Mouse (Mus musculus) heart, embryonic 13.5 days (tissue): ENCODE data around the gene Nr5a2. TPM values are rescaled to one million over a fixed set of nuclear protein-coding genes. Genes with fewer than 3 reads are reported as not detected.

Experiments used
- ATAC-seq: fragments of 200-750 bp; cut with Nextera tagmentation; 2 replicates; pipeline ENCODE4 v1.8.0; 2017; ENCODE audit warnings: moderate TSS enrichment; ENCODE audit not compliant: insufficient number of reproducible peaks, low FRiP score, low TSS enrichment; ENCODE audit errors: extremely low read depth
- H3K27ac ChIP-seq: fragments of 300-500 bp; sonication (generic); replicated peaks from 2 replicates; pipeline ENCODE4 v1.5.1; 2015; ENCODE audit warnings: moderate library complexity, mild to moderate bottlenecking, inconsistent platforms
- H3K27me3 ChIP-seq: fragments of 300-500 bp; sonication (generic); replicated peaks from 2 replicates; pipeline ENCODE4 v1.6.1; 2015; ENCODE audit warnings: mild to moderate bottlenecking, inconsistent platforms
- H3K36me3 ChIP-seq: fragments of 300-500 bp; sonication (generic); 2 replicates; pipeline ENCODE4 v1.6.1; 2015; ENCODE audit warnings: mild to moderate bottlenecking, inconsistent platforms
- H3K4me1 ChIP-seq: fragments of 300-500 bp; sonication (generic); 2 replicates; pipeline ENCODE4 v1.6.1; 2015; ENCODE audit warnings: inconsistent platforms
- H3K4me2 ChIP-seq: fragments of 300-500 bp; sonication (generic); 2 replicates; pipeline ENCODE4 v1.6.1; 2015; ENCODE audit warnings: inconsistent platforms, mild to moderate bottlenecking, moderate library complexity
- H3K4me3 ChIP-seq: fragments of 300-500 bp; sonication (generic); 2 replicates; pipeline ENCODE4 v1.5.1; 2015; ENCODE audit warnings: moderate library complexity, mild to moderate bottlenecking, inconsistent platforms
- H3K9ac ChIP-seq: fragments of 300-500 bp; sonication (generic); 2 replicates; pipeline ENCODE4 v1.6.1; 2015; ENCODE audit warnings: inconsistent platforms, mild to moderate bottlenecking, moderate library complexity
- H3K9me3 ChIP-seq: fragments of 300-500 bp; sonication (generic); 2 replicates; pipeline ENCODE4 v1.6.1; 2016; ENCODE audit warnings: inconsistent platforms
- WGBS: fragments of 180-500 bp; shearing (Covaris S2); methylation state at CpG from one replicate; pipeline ENCODE4 v1.1.7; 2015; ENCODE audit warnings: mixed read lengths; 5-methylcytosine and 5-hydroxymethylcytosine counted together
- polyA plus RNA-seq: library from polyadenylated mRNA; unstranded; fragments of >200 nt; fragmentation: Nextera tagmentation; extraction: Ambion mirVana; gene quantifications from 2 replicates; pipeline ENCODE4 v1.2.1, GENCODE M21; 2015

The Nr5a2 gene
- polyA plus RNA-seq, 1 experiment from 2014 or later: 0.40 TPM

- H3K27ac ChIP-seq: no peak overlapping the region
- no peak overlapping the region for H3K4me3 ChIP-seq
- peaks cover 10% of the 10 kb centered on the region for H3K27me3 ChIP-seq
- H3K9ac ChIP-seq: no peak overlapping the region
- WGBS: 82% methylated on average over 5 of the region's 5 CpGs
- no peak overlapping the region for H3K4me2 ChIP-seq
- peaks cover 11% of the 10 kb centered on the region for H3K4me1 ChIP-seq
- H3K36me3 ChIP-seq: no peaks in the 10 kb centered on the region
- ATAC-seq: no peak
- H3K9me3 ChIP-seq: no peaks in the 10 kb centered on the region
Measured at GRCm38 (mm10) chr1:136931026-136931425, 29.2 kb downstream of the Nr5a2 start.

GRCm38 (mm10) chr1:136929743-136930142, 30.5 kb downstream of the Nr5a2 start:
- no peak for ATAC-seq
- Histone ChIP-seq H3K27ac (no peak overlapping the region), H3K36me3 (no peaks in the 10 kb centered on the region), H3K27me3 (peaks cover 10% of the 10 kb centered on the region), H3K4me1 (peaks cover 11% of the 10 kb centered on the region), H3K9ac (no peak overlapping the region), H3K9me3 (no peaks in the 10 kb centered on the region), H3K4me3 (no peak overlapping the region), H3K4me2 (no peak overlapping the region)
- WGBS: 86% methylated on average over 6 of the region's 6 CpGs

GRCm38 (mm10) chr1:136927428-136927827, 32.8 kb downstream of the Nr5a2 start:
- Histone ChIP-seq H3K36me3 (no peaks in the 10 kb centered on the region), H3K9me3 (no peaks in the 10 kb centered on the region), H3K27ac (no peak overlapping the region), H3K4me2 (no peak overlapping the region), H3K9ac (no peak overlapping the region), H3K4me1 (peaks cover 5% of the 10 kb centered on the region), H3K4me3 (no peak overlapping the region), H3K27me3 (peaks cover 7% of the 10 kb centered on the region)
- 61% methylated on average over 9 of the region's 9 CpGs for WGBS
- ATAC-seq: no peak

- Histone ChIP-seq H3K9me3 (no peaks in the 10 kb centered on the region), H3K9ac (no peak overlapping the region), H3K27me3 (peaks cover 4% of the 10 kb centered on the region), H3K36me3 (no peaks in the 10 kb centered on the region), H3K4me3 (no peak overlapping the region), H3K4me1 (peaks cover 5% of the 10 kb centered on the region), H3K4me2 (no peak overlapping the region), H3K27ac (no peak overlapping the region)
- ATAC-seq: no peak
- WGBS: 31% methylated on average over 3 of the region's 3 CpGs
Measured at GRCm38 (mm10) chr1:136926026-136926425, 34.2 kb downstream of the Nr5a2 start.

GRCm38 (mm10) chr1:136920089-136920488, 40.2 kb downstream of the Nr5a2 start:
- Histone ChIP-seq H3K9me3 (no peaks in the 10 kb centered on the region), H3K36me3 (no peaks in the 10 kb centered on the region), H3K27ac (peak overlapping the region; percentile 45), H3K4me3 (no peak overlapping the region), H3K4me1 (peaks cover 19% of the 10 kb centered on the region), H3K9ac (no peak overlapping the region), H3K27me3 (no peaks in the 10 kb centered on the region), H3K4me2 (no peak overlapping the region)
- ATAC-seq: no peak
- 69% methylated on average over 4 of the region's 4 CpGs for WGBS

- H3K36me3 ChIP-seq: no peaks in the 10 kb centered on the region
- no peaks in the 10 kb centered on the region for H3K9me3 ChIP-seq
- peak overlapping the region; percentile 3; the same call in 1 of the 2 replicates for H3K9ac ChIP-seq
- no peak overlapping the region for H3K4me3 ChIP-seq
- peak overlapping the region; percentile 63 for H3K27ac ChIP-seq
- WGBS: 11% methylated on average over 9 of the region's 9 CpGs
- H3K4me1 ChIP-seq: peaks cover 19% of the 10 kb centered on the region
- no peaks in the 10 kb centered on the region for H3K27me3 ChIP-seq
- H3K4me2 ChIP-seq: peak overlapping the region; percentile 38
- ATAC-seq: no peak
Measured at GRCm38 (mm10) chr1:136918791-136919190, 41.5 kb downstream of the Nr5a2 start.

- WGBS: 42% methylated on average over 11 of the region's 11 CpGs
- Histone ChIP-seq H3K9ac (no peak overlapping the region), H3K9me3 (no peaks in the 10 kb centered on the region), H3K4me2 (peak overlapping the region; percentile 30), H3K4me1 (peaks cover 19% of the 10 kb centered on the region), H3K4me3 (no peak overlapping the region), H3K27me3 (no peaks in the 10 kb centered on the region), H3K36me3 (no peaks in the 10 kb centered on the region), H3K27ac (no peak overlapping the region)
- ATAC-seq: no peak
Measured at GRCm38 (mm10) chr1:136915438-136915837, 44.8 kb downstream of the Nr5a2 start.

- H3K9me3 ChIP-seq: no peaks in the 10 kb centered on the region
- H3K9ac ChIP-seq: no peak overlapping the region
- no peaks in the 10 kb centered on the region for H3K36me3 ChIP-seq
- no peak overlapping the region for H3K4me2 ChIP-seq
- no peak overlapping the region for H3K4me3 ChIP-seq
- ATAC-seq: no peak
- no peaks in the 10 kb centered on the region for H3K4me1 ChIP-seq
- H3K27me3 ChIP-seq: no peaks in the 10 kb centered on the region
- 78% methylated on average over 10 of the region's 10 CpGs for WGBS
- no peak overlapping the region for H3K27ac ChIP-seq
Measured at GRCm38 (mm10) chr1:136911996-136912395, 48.3 kb downstream of the Nr5a2 start.

- 81% methylated on average over 2 of the region's 2 CpGs for WGBS
- no peak overlapping the region for H3K4me2 ChIP-seq
- H3K36me3 ChIP-seq: no peaks in the 10 kb centered on the region
- H3K27me3 ChIP-seq: no peaks in the 10 kb centered on the region
- H3K9ac ChIP-seq: no peak overlapping the region
- ATAC-seq: no peak
- H3K4me3 ChIP-seq: no peak overlapping the region
- H3K27ac ChIP-seq: no peak overlapping the region
- no peaks in the 10 kb centered on the region for H3K4me1 ChIP-seq
- no peaks in the 10 kb centered on the region for H3K9me3 ChIP-seq
Measured at GRCm38 (mm10) chr1:136911594-136911860, 48.7 kb downstream of the Nr5a2 start.

GRCm38 (mm10) chr1:136910741-136911593, 49.3 kb downstream of the Nr5a2 start:
- Histone ChIP-seq H3K4me3 (no peak overlapping the region), H3K27ac (no peak overlapping the region), H3K4me2 (no peak overlapping the region), H3K36me3 (no peaks in the 10 kb centered on the region), H3K4me1 (no peaks in the 10 kb centered on the region), H3K27me3 (no peaks in the 10 kb centered on the region), H3K9ac (no peak overlapping the region), H3K9me3 (no peaks in the 10 kb centered on the region)
- no peak for ATAC-seq
- WGBS: 70% methylated on average over 12 of the region's 12 CpGs

GRCm38 (mm10) chr1:136910144-136910543, 50.1 kb downstream of the Nr5a2 start:
- no peaks in the 10 kb centered on the region for H3K27me3 ChIP-seq
- H3K27ac ChIP-seq: no peak overlapping the region
- no peaks in the 10 kb centered on the region for H3K9me3 ChIP-seq
- no peak overlapping the region for H3K4me3 ChIP-seq
- H3K4me1 ChIP-seq: no peaks in the 10 kb centered on the region
- WGBS: 80% methylated on average over 12 of the region's 12 CpGs
- H3K9ac ChIP-seq: no peak overlapping the region
- H3K36me3 ChIP-seq: no peaks in the 10 kb centered on the region
- no peak for ATAC-seq
- no peak overlapping the region for H3K4me2 ChIP-seq

GRCm38 (mm10) chr1:136909494-136910037, 50.7 kb downstream of the Nr5a2 start:
- Histone ChIP-seq H3K27ac (no peak overlapping the region), H3K4me2 (no peak overlapping the region), H3K27me3 (no peaks in the 10 kb centered on the region), H3K9me3 (no peaks in the 10 kb centered on the region), H3K4me3 (no peak overlapping the region), H3K9ac (no peak overlapping the region), H3K4me1 (no peaks in the 10 kb centered on the region), H3K36me3 (no peaks in the 10 kb centered on the region)
- 87% methylated on average over 6 of the region's 6 CpGs for WGBS
- ATAC-seq: no peak
